Mouse (Mus musculus): Measurements from ENCODE around the gene Tnfrsf19. TPM values are rescaled to one million over a fixed set of nuclear protein-coding genes. Genes with fewer than 3 reads are reported as not detected.

Gene Tnfrsf19
- polyA plus RNA-seq, 1 experiment from 2014 or later, result 37.2 TPM

- no peak overlapping the region for H3K4me3 ChIP-seq
- H3K36me3 ChIP-seq (replicated peaks), result no peaks in the 10 kb centered on the region
- no peak overlapping the region for H3K27ac ChIP-seq (replicated peaks)
- H3K27me3 ChIP-seq (replicated peaks; ENCODE audit: low read depth, poor library complexity, severe bottlenecking), result no peaks in the 10 kb centered on the region
- H3K4me1 ChIP-seq, result no peaks in the 10 kb centered on the region
- DNase-seq (ENCODE audit: low spot score), result no peak
- no peaks in the 10 kb centered on the region for H3K9me3 ChIP-seq
- WGBS, result 79% methylated on average over 5 of the region's 5 CpGs
Observed at GRCm38 (mm10) chr14:60935705-60936104, 110.6 kb downstream of the Tnfrsf19 start.

- Histone ChIP-seq H3K27ac (replicated peaks) (no peak overlapping the region), H3K4me3 (no peak overlapping the region), H3K9me3 (no peaks in the 10 kb centered on the region), H3K4me1 (no peaks in the 10 kb centered on the region), H3K27me3 (replicated peaks; ENCODE audit: low read depth, poor library complexity, severe bottlenecking) (no peaks in the 10 kb centered on the region), H3K36me3 (replicated peaks) (no peaks in the 10 kb centered on the region)
- 79% methylated on average over 1 of the region's 1 CpGs for WGBS
- DNase-seq (ENCODE audit: low spot score), result no peak
Observed at GRCm38 (mm10) chr14:60926011-60926410, 120.3 kb downstream of the Tnfrsf19 start.

- no peak for DNase-seq (ENCODE audit: low spot score)
Observed at GRCm38 (mm10) chr14:60916661-60917060, 129.6 kb downstream of the Tnfrsf19 start.

More at GRCm38 (mm10) chr14:60916661-60917060, 129.6 kb downstream of the Tnfrsf19 start:
- H3K27ac ChIP-seq (replicated peaks), result peak overlapping the region; percentile 51
- H3K4me3 ChIP-seq, result no peak overlapping the region
- no peaks in the 10 kb centered on the region for H3K36me3 ChIP-seq (replicated peaks)
- H3K4me1 ChIP-seq, result peaks cover 42% of the 10 kb centered on the region
- no peaks in the 10 kb centered on the region for H3K9me3 ChIP-seq
- no peaks in the 10 kb centered on the region for H3K27me3 ChIP-seq (replicated peaks; ENCODE audit: low read depth, poor library complexity, severe bottlenecking)
- 56% methylated on average over 4 of the region's 4 CpGs for WGBS

Other genes starting within 250 kb of the Tnfrsf19 start
- gene Sacs, start 92.0 kb upstream of the Tnfrsf19 start, polyA plus RNA-seq (2016; fragmentation: Nextera tagmentation; extraction: Ambion mirVana), result 2.3 and 2.8 TPM in 2 replicates
- gene Sgcg, start 212.0 kb upstream of the Tnfrsf19 start, polyA plus RNA-seq (2016; fragmentation: Nextera tagmentation; extraction: Ambion mirVana), result not detected in 2 replicates

Measured in embryonic facial prominence, embryonic 10.5 days (tissue).